Mouse (Mus musculus) limb, embryonic 11.5 days (tissue): ENCODE measurements around the gene Nell1. TPM values are rescaled to one million over a fixed set of nuclear protein-coding genes. Genes with fewer than 3 reads are reported as not detected.

Experiments used
- ATAC-seq: fragments of 200-750 bp; cut with Nextera tagmentation; 2 replicates; pipeline ENCODE4 v1.8.0; 2017; ENCODE audit warnings: low read depth; ENCODE audit not compliant: insufficient number of reproducible peaks, low FRiP score, low TSS enrichment
- DNase-seq: peaks from one replicate; pipeline ENCODE4 v3.0.0-alpha.2; 2015; ENCODE audit warnings: low spot score
- H3K27ac ChIP-seq: fragments of 300-500 bp; sonication (generic); replicated peaks from 2 replicates; pipeline ENCODE4 v1.5.1; 2014; ENCODE audit warnings: low read depth, mild to moderate bottlenecking, low read length
- H3K27me3 ChIP-seq: fragments of 300-500 bp; sonication (generic); 2 replicates; pipeline ENCODE4 v1.6.1; 2014; ENCODE audit warnings: mild to moderate bottlenecking, low read length, mixed read lengths; ENCODE audit not compliant: control insufficient read depth, insufficient read depth
- H3K36me3 ChIP-seq: fragments of 300-500 bp; sonication (generic); 2 replicates; pipeline ENCODE4 v1.6.1; 2014; ENCODE audit warnings: mild to moderate bottlenecking, low read length, moderate library complexity, mixed read lengths; ENCODE audit not compliant: control insufficient read depth, insufficient read depth
- H3K4me1 ChIP-seq: fragments of 300-500 bp; sonication (generic); 2 replicates; pipeline ENCODE4 v1.6.1; 2014; ENCODE audit warnings: low read length, mixed read lengths; ENCODE audit not compliant: control insufficient read depth, insufficient read depth
- H3K4me2 ChIP-seq: fragments of 300-500 bp; sonication (generic); 2 replicates; pipeline ENCODE4 v1.6.1; 2014; ENCODE audit warnings: low read depth, mild to moderate bottlenecking, moderate library complexity; ENCODE audit not compliant: severe bottlenecking
- H3K4me3 ChIP-seq: fragments of 300-500 bp; sonication (generic); 2 replicates; pipeline ENCODE4 v1.5.1; 2014; ENCODE audit warnings: low read depth, low read length
- H3K9ac ChIP-seq: fragments of 300-500 bp; sonication (generic); 2 replicates; pipeline ENCODE4 v1.6.1; 2014; ENCODE audit warnings: mild to moderate bottlenecking, low read length
- H3K9me3 ChIP-seq: fragments of 300-500 bp; sonication (generic); 2 replicates; pipeline ENCODE4 v1.6.1; 2016; ENCODE audit warnings: low read length; ENCODE audit not compliant: control insufficient read depth
- WGBS: fragments of 180-500 bp; shearing (Covaris S2); extraction: QIAGEN DNeasy Blood & Tissue Kit; methylation state at CpG from one replicate; pipeline ENCODE4 v1.1.7; 2014; 5-methylcytosine and 5-hydroxymethylcytosine counted together
- polyA plus RNA-seq: library from polyadenylated mRNA; unstranded; fragments of >200 nt; fragmentation: Nextera tagmentation; extraction: Ambion mirVana; gene quantifications from 2 replicates; pipeline ENCODE4 v1.2.1, GENCODE M21; 2014

The Nell1 gene
- polyA plus RNA-seq, 1 experiment from 2014 or later = 0.65 TPM

DNA sequence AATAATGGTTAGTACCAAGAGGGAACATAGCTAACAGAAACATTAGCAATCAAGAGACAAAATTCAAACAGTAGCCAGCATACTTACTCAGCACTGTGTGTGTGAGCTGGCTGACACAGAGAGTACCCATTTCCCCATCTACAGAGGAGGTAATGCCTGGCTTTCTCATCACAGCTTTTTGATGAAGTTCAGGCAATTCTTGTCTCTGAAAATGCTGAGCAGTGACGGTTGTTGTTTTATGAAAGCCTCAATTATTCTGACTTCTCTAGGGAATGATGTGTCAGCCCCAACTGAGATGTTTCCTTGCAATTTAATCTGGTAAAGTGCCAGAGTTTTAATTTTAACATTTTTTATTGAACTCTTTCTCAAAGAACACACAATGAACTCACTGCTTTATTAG is 700.8 kb downstream of the Nell1 start:
- WGBS = 79% methylated on average over 1 of the region's 1 CpGs
- Histone ChIP-seq H3K36me3 (no peaks in the 10 kb centered on the region), H3K27me3 (no peaks in the 10 kb centered on the region), H3K9me3 (no peaks in the 10 kb centered on the region), H3K4me3 (no peak overlapping the region), H3K4me1 (no peaks in the 10 kb centered on the region), H3K27ac (no peak overlapping the region), H3K4me2 (no peak overlapping the region), H3K9ac (no peak overlapping the region)
- ATAC-seq (no peak), DNase-seq (no peak)

DNA sequence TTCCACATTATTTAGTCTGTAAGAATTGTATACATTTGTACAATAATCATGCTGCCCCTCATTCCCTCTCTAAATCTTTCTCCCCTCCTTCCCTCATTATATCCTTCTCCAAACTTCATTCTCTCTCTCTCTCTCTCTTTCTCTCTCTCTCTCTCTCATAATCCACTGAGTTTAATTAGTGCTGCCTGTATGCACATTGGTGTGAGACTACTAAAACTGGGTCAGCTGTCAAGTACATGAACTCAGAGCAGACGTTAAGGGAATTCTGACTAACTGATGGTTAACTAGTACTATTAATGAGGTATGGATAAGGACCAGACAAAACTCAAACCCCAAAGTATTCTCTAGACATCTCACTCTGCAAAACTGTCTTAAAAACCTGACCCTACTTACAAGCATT is 702.8 kb downstream of the Nell1 start:
- H3K9ac ChIP-seq = no peak overlapping the region
- H3K4me2 ChIP-seq = no peak overlapping the region
- no peak overlapping the region for H3K4me3 ChIP-seq
- DNase-seq (no peak), ATAC-seq (no peak)
- 79% methylated on average over 1 of the region's 1 CpGs for WGBS
- no peaks in the 10 kb centered on the region for H3K9me3 ChIP-seq
- H3K27me3 ChIP-seq = no peaks in the 10 kb centered on the region
- H3K36me3 ChIP-seq = no peaks in the 10 kb centered on the region
- no peak overlapping the region for H3K27ac ChIP-seq
- H3K4me1 ChIP-seq = no peaks in the 10 kb centered on the region

DNA sequence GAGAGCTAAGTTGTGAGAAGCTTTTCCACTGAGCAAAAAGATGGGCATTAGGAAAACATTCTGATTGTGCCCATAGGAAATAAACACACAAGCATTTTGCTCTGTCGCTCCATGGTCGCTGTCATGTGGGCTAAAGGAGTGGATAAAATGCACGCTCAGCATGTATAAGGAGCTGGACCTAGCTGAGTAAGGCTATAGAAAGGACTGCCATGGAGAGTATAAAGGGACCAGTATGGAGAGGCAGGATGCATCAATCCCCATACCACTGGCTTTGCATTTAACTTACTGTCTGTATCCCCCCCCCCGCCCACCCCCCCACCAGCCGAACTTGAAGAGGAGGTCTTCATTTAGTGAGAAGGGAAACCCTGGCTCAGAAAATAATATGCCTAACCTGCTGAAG is 711.7 kb downstream of the Nell1 start:
- no peaks in the 10 kb centered on the region for H3K27me3 ChIP-seq
- DNase-seq (no peak), ATAC-seq (no peak)
- no peak overlapping the region for H3K9ac ChIP-seq
- no peaks in the 10 kb centered on the region for H3K9me3 ChIP-seq
- WGBS = 86% methylated on average over 5 of the region's 5 CpGs
- H3K4me2 ChIP-seq = no peak overlapping the region
- no peaks in the 10 kb centered on the region for H3K36me3 ChIP-seq
- no peaks in the 10 kb centered on the region for H3K4me1 ChIP-seq
- H3K27ac ChIP-seq = no peak overlapping the region
- no peak overlapping the region for H3K4me3 ChIP-seq

DNA sequence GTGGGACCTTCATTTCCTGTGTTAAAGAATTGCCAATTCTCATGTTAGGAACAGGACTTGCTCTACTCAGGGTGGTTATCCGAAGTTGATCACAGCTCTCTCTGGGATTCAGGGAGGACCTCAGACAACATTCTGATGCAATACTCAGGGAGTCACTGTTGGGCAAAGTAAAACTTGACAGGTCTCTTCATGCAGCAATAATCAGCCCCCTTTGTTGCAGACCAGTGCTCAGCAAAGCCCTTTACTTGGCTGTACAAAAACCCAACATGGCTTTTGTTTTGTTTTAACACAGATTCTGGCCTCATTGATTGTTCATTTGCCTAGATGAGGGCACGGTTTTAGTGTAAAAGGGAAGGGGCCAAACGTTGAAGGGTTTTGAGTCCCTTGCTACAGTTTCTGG is 750.5 kb downstream of the Nell1 start:
- Histone ChIP-seq H3K36me3 (no peaks in the 10 kb centered on the region), H3K9ac (no peak overlapping the region), H3K4me2 (no peak overlapping the region), H3K9me3 (no peaks in the 10 kb centered on the region), H3K27ac (no peak overlapping the region), H3K4me3 (no peak overlapping the region), H3K4me1 (no peaks in the 10 kb centered on the region), H3K27me3 (no peaks in the 10 kb centered on the region)
- ATAC-seq (no peak), DNase-seq (no peak)
- 81% methylated on average over 3 of the region's 3 CpGs for WGBS

DNA sequence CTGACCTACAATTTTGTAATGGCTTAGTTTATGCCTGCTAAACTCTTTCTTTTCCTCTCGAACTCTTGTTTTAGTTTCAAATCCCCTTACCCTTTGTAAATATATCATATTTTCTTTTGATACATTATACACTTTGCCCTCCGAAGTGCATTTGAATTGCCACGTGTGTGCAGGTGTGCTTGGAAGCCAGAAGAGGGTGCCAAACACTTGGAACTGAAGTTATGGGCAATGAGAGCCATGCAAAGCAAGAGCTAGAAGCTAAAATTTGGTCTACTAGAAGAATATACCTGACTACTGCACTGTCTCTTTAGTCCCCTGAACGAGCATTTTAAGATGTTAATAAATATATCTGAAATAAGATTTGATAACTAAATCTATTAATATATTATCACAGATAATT is 756.3 kb downstream of the Nell1 start:
- no peaks in the 10 kb centered on the region for H3K4me1 ChIP-seq
- H3K27ac ChIP-seq = no peak overlapping the region
- ATAC-seq (no peak), DNase-seq (no peak)
- H3K9me3 ChIP-seq = no peaks in the 10 kb centered on the region
- no peak overlapping the region for H3K4me3 ChIP-seq
- 52% methylated on average over 4 of the region's 4 CpGs for WGBS
- H3K27me3 ChIP-seq = no peaks in the 10 kb centered on the region
- no peak overlapping the region for H3K9ac ChIP-seq
- H3K4me2 ChIP-seq = no peak overlapping the region
- no peaks in the 10 kb centered on the region for H3K36me3 ChIP-seq

DNA sequence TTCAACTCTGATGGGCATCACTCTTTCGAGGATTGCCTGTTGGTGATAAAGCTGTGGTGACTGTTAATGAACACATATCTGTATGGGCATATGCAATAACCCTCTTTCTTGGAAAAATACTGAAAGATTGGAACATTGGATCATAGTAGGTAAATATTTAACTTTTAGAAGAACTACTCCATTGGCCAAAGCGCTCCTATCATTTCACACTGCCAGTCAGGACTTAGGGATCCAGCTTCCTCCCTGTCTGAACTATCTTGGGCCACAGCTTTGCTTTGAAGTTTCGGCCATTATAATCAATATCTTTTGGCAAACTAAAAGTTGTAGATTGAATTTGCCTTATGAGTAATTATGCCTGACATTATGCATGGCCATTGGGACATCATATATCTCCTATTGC is 780.9 kb downstream of the Nell1 start:
- Histone ChIP-seq H3K27me3 (no peaks in the 10 kb centered on the region), H3K9ac (no peak overlapping the region), H3K4me1 (no peaks in the 10 kb centered on the region), H3K36me3 (no peaks in the 10 kb centered on the region), H3K4me2 (no peak overlapping the region), H3K4me3 (no peak overlapping the region), H3K9me3 (no peaks in the 10 kb centered on the region), H3K27ac (no peak overlapping the region)
- ATAC-seq (no peak), DNase-seq (no peak)
- WGBS = 84% methylated on average over 3 of the region's 3 CpGs

DNA sequence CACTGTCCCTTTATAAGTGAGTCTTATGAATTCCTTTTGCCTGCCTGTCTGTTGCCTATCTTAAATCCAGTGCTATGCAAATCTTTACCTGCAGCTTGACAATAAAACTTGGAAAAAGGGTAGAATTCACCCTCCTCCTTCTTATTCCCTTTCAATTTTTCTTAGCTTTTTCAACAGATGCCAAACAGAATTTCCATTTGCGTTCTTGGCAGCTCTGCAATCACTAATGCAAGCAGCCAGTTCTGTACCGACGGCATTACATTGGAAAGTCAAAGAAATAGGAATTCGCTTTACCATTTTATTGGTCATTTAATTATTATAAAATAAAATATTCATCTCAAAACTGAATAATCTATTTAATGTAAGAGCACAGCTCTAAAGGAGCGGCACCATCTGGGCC is 781.7 kb downstream of the Nell1 start:
- H3K9me3 ChIP-seq = no peaks in the 10 kb centered on the region
- 87% methylated on average over 5 of the region's 5 CpGs for WGBS

DNA sequence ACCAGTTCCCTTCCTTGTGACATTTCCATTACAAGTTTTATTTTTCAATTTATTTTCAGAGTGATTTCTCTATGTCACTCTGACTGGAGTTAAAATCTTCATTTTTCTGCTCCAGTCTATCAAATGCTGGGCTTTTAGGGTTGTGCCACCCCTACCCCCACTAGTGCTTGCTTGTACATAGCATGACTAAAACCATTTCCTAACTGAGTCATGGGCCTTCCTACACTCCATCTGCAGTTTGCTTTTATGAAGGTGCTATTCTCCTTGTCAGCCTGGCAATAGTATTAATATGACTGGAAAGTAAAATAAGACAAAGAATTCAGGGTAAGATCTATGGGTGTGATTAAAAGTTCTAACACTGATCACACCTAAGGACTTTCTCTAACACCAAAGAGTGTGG is 798.9 kb downstream of the Nell1 start:
- ATAC-seq (no peak), DNase-seq (no peak)
- Histone ChIP-seq H3K4me2 (no peak overlapping the region), H3K4me1 (no peaks in the 10 kb centered on the region), H3K9ac (no peak overlapping the region), H3K27ac (no peak overlapping the region), H3K4me3 (no peak overlapping the region), H3K27me3 (no peaks in the 10 kb centered on the region), H3K9me3 (no peaks in the 10 kb centered on the region), H3K36me3 (no peaks in the 10 kb centered on the region)

More for the DNA sequence above, 781.7 kb downstream of the Nell1 start:
- H3K36me3 ChIP-seq = no peaks in the 10 kb centered on the region
- DNase-seq (no peak), ATAC-seq (no peak)
- H3K4me3 ChIP-seq = no peak overlapping the region
- H3K9ac ChIP-seq = no peak overlapping the region
- no peaks in the 10 kb centered on the region for H3K4me1 ChIP-seq
- no peaks in the 10 kb centered on the region for H3K27me3 ChIP-seq
- H3K27ac ChIP-seq = no peak overlapping the region
- H3K4me2 ChIP-seq = no peak overlapping the region

DNA sequence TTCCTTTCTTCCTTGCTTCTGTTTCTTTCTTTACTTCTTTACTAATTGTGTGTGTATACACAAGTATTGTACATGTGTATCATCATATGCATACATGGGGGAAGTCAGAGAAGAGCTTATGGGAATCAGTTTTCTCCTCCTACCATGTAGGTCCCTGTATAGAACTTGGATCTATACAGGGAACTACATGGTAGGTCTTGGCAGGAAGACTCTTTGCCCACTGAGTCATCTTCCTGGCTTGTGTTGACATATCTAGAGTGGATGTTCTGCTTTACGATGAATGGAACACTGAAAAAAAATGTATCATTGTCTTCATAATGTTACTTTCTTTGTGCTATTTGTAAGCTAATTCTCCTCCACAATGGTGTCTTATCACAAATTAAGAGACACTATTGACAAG is 806.4 kb downstream of the Nell1 start:
- Histone ChIP-seq H3K27me3 (no peaks in the 10 kb centered on the region), H3K4me3 (no peak overlapping the region), H3K36me3 (no peaks in the 10 kb centered on the region), H3K27ac (no peak overlapping the region), H3K4me1 (no peaks in the 10 kb centered on the region), H3K4me2 (no peak overlapping the region), H3K9me3 (no peaks in the 10 kb centered on the region), H3K9ac (no peak overlapping the region)
- WGBS = 94% methylated on average over 1 of the region's 1 CpGs
- ATAC-seq = no peak
- no peak for DNase-seq
